Mouse (Mus musculus): Measurements from ENCODE around the gene Bicd1. TPM values are rescaled to one million over a fixed set of nuclear protein-coding genes. Genes with fewer than 3 reads are reported as not detected.

Gene Bicd1
- polyA plus RNA-seq, 1 experiment = 0.43 TPM

DNA sequence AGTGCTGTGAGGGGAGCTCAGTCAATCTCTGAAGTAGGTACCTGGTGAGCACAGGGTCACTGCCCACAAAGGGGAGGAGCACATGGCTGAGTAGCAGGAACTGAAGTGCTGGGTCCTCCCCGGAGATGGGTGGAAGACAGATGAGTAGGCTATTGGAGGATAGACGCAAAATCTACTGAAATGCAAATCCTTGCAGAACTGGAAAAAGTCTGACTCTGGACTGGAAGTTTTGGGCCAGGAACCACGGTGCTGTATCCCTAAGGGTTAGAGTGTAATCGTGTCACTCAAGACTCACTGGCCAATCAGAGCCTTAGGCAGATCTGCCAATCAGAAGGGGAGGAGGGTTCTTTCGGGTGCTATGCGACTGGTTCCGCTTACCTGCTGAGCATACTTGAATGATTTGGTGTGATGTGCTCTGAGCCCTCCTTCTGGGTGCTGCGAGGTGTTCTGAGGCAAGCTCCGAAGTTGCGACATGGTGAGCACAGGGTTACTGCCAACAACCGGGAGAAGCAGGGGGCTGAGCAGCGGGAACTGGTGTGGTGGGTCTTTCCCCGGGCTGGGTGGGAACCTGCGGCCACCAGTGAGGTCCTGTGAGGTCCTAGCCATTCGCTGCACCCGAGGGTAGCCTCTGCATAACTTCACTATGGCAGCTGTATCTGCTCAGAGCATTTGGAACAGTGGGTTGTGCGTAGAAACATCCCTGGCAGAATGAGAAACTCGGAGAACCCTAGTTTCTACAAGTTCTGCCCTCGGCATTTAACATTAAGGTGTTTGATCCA, 157.2 kb downstream of the Bicd1 start:
- H3K27ac ChIP-seq (ENCODE audit: insufficient read depth, low read length) = no peak overlapping the region
- TF ChIP-seq POLR2A (IDR thresholded peaks at IDR 0.05; ENCODE audit: low read depth, low read length) (no peak), CTCF (IDR thresholded peaks at IDR 0.05; ENCODE audit: extremely low read depth, insufficient read depth, insufficient read length, insufficient replicate concordance) (no peak)
- peak; percentile 38 to 39 for DNase-seq (ENCODE audit: low read depth in 1 of 2, low spot score in 2 of 2)

DNA sequence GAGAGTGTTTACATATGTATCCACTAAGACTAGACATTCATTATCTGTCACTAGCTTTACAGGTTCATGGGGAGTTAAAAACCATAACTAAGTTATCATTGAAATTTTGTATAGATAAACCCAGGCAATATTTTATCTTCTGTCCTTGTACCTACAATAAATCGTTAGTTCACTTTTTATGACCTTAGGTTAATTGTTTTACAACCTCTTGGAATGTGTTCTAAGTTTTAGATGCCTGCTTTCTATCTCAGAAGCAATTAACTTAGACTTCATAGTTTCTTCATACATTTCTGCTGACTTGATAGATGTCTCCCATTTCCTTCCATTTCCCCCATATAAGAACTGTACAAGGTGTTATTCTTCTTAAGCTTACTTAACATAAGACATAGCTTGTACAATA, 158.5 kb downstream of the Bicd1 start:
- DNase-seq (ENCODE audit: low read depth in 1 of 2, low spot score in 2 of 2) = no peak
- H3K27me3 ChIP-seq (ENCODE audit: control insufficient read depth, insufficient read depth, low read length) = no peaks in the 10 kb centered on the region
- TF ChIP-seq CTCF (IDR thresholded peaks at IDR 0.05; ENCODE audit: extremely low read depth, insufficient read depth, insufficient read length, insufficient replicate concordance) = no peak
- TF ChIP-seq POLR2A (IDR thresholded peaks at IDR 0.05; ENCODE audit: low read depth, low read length) = no peak

More for the DNA sequence above, 157.2 kb downstream of the Bicd1 start:
- WGBS = 7% methylated on average over 19 of the region's 19 CpGs
- peaks cover 3% of the 10 kb centered on the region; the same call in 1 of the 2 replicates for H3K4me1 ChIP-seq (ENCODE audit: control insufficient read depth, insufficient read depth, insufficient read length)
- no peaks in the 10 kb centered on the region for H3K27me3 ChIP-seq (ENCODE audit: control insufficient read depth, insufficient read depth, low read length)
- H3K36me3 ChIP-seq (ENCODE audit: control insufficient read depth, insufficient read depth, low read length) = no peaks in the 10 kb centered on the region
- H3K4me3 ChIP-seq (ENCODE audit: extremely low read depth, insufficient read depth, insufficient read length) = peak overlapping the region; percentile 46

DNA sequence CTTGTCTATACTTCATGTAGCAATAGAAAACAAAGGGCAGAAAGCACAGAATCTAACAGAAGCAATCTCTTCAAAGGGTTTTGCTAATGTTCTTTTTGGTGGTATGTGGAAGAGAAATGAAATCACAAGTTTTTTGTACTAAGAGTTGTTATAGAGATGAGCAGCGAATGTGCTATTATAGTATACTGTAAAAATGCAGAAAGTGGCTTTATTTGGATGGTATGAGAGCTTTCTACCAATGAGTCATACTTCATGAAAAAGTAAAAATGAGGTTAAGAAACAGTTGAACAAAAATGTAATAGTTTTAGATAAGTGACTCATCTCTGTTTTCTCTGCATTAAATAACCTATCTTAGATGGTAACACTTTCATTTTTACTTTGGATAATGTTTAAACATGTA, 165.6 kb downstream of the Bicd1 start:
- no peak overlapping the region for H3K4me3 ChIP-seq (ENCODE audit: extremely low read depth, insufficient read depth, insufficient read length)
- 87% methylated on average over 1 of the region's 1 CpGs for WGBS
- no peak overlapping the region for H3K27ac ChIP-seq (ENCODE audit: insufficient read depth, low read length)
- no peak for DNase-seq (ENCODE audit: low read depth in 1 of 2, low spot score in 2 of 2)
- no peaks in the 10 kb centered on the region for H3K36me3 ChIP-seq (ENCODE audit: control insufficient read depth, insufficient read depth, low read length)
- no peaks in the 10 kb centered on the region for H3K27me3 ChIP-seq (ENCODE audit: control insufficient read depth, insufficient read depth, low read length)
- H3K4me1 ChIP-seq (ENCODE audit: control insufficient read depth, insufficient read depth, insufficient read length) = no peaks in the 10 kb centered on the region
- TF ChIP-seq POLR2A (IDR thresholded peaks at IDR 0.05; ENCODE audit: low read depth, low read length) (no peak), CTCF (IDR thresholded peaks at IDR 0.05; ENCODE audit: extremely low read depth, insufficient read depth, insufficient read length, insufficient replicate concordance) (no peak)

More for the DNA sequence above, 158.5 kb downstream of the Bicd1 start:
- Histone ChIP-seq H3K4me1 (ENCODE audit: control insufficient read depth, insufficient read depth, insufficient read length) (peaks cover 3% of the 10 kb centered on the region; the same call in 1 of the 2 replicates), H3K4me3 (ENCODE audit: extremely low read depth, insufficient read depth, insufficient read length) (no peak overlapping the region), H3K36me3 (ENCODE audit: control insufficient read depth, insufficient read depth, low read length) (no peaks in the 10 kb centered on the region), H3K27ac (ENCODE audit: insufficient read depth, low read length) (no peak overlapping the region)
- WGBS = 85% methylated on average over 1 of the region's 1 CpGs

DNA sequence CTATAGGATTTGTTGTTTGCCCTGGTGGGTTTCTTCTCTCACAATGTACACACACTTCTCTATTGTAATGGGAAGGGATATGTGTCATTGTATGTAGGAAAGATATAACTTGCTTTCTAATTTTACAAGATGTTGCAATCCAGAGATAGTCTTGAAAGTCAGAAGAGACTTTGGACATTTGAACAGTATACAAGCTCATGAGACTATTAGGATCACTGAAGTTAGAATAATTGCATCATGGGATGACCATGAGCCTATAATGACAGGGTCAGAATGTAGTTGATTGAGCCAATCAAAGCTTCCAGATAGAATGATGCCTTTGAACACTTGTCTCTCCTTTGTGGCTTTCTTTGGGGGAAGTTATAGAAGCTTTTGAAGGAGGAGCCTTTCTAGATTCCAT, 171.4 kb downstream of the Bicd1 start:
- Histone ChIP-seq H3K27me3 (ENCODE audit: control insufficient read depth, insufficient read depth, low read length) (no peaks in the 10 kb centered on the region), H3K27ac (ENCODE audit: insufficient read depth, low read length) (no peak overlapping the region), H3K4me3 (ENCODE audit: extremely low read depth, insufficient read depth, insufficient read length) (no peak overlapping the region), H3K4me1 (ENCODE audit: control insufficient read depth, insufficient read depth, insufficient read length) (no peaks in the 10 kb centered on the region), H3K36me3 (ENCODE audit: control insufficient read depth, insufficient read depth, low read length) (no peaks in the 10 kb centered on the region)
- DNase-seq (ENCODE audit: low read depth in 1 of 2, low spot score in 2 of 2) = no peak
- TF ChIP-seq CTCF (IDR thresholded peaks at IDR 0.05; ENCODE audit: extremely low read depth, insufficient read depth, insufficient read length, insufficient replicate concordance) = no peak
- TF ChIP-seq POLR2A (IDR thresholded peaks at IDR 0.05; ENCODE audit: low read depth, low read length) = no peak

DNA sequence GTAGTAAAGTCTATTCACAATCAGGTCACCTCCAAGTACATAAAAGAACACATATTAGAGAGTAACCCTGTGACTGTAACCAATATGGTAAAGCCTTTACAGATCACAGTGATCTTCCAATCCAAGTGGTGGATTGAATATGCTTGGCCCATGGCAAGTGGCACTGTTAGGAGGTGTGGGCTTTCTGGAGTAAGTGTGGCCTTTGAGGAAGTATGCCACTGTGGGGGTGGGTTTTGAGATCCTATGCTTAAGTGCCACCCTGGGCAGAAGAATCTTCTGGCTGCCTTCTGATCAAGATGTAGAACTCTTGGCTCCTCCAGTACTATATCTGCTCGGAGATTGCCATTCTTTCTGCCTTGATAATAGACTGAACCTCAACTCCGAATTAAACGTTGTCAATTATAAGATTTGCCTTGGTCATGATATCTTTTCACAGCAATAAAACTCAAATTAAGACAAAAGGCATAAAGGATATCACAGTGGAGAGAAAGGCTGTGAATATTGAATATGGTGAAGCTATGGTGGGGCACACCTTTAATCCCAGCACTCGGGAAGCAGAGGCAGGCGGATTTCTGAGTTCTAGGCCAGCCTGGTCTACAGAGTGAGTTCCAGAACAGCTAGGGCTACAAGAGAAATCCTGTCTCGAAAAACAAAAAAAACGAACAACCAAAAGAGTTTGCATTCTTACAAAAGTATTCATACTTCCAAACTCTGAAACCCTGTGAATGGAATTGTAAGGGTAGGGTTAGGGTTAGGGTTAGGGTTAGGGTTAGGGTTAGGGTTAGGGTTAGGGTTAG, 177.2 kb downstream of the Bicd1 start:
- TF ChIP-seq CTCF (IDR thresholded peaks at IDR 0.05; ENCODE audit: extremely low read depth, insufficient read depth, insufficient read length, insufficient replicate concordance) (no peak), POLR2A (IDR thresholded peaks at IDR 0.05; ENCODE audit: low read depth, low read length) (no peak)
- WGBS = 90% methylated on average over 7 of the region's 7 CpGs
- Histone ChIP-seq H3K4me1 (ENCODE audit: control insufficient read depth, insufficient read depth, insufficient read length) (no peaks in the 10 kb centered on the region), H3K36me3 (ENCODE audit: control insufficient read depth, insufficient read depth, low read length) (no peaks in the 10 kb centered on the region), H3K4me3 (ENCODE audit: extremely low read depth, insufficient read depth, insufficient read length) (no peak overlapping the region), H3K27me3 (ENCODE audit: control insufficient read depth, insufficient read depth, low read length) (no peaks in the 10 kb centered on the region), H3K27ac (ENCODE audit: insufficient read depth, low read length) (no peak overlapping the region)
- DNase-seq (ENCODE audit: low read depth in 1 of 2, low spot score in 2 of 2) = no peak

Other genes with a start within 250 kb of the Bicd1 start
- gene Amn1, start 220.2 kb upstream of the Bicd1 start, polyA plus RNA-seq (2012; rRNA removed) = 4.7 and 5.3 TPM in 2 replicates
- 6.7 and 8.4 TPM in 2 replicates for gene Resf1, start 99.5 kb upstream of the Bicd1 start, polyA plus RNA-seq (2012; rRNA removed)